Mouse (Mus musculus) T-helper 2 cell (primary cell): Measurements from ENCODE around the gene Dbnl.
"Not testable (repeated sequence)": the region's sequence is repeated elsewhere in the genome, so short reads cannot be mapped to it uniquely, and the experiment has no call there.

Experiments
- in situ Hi-C: fragments of 300-600 bp; cut with MboI, MseI; formaldehyde crosslinking; loops from one replicate; pipeline ENCODE4 v1.15.1; 2025; ENCODE audit warnings: high pct_unique_total_duplicates

Gene Dbnl

DNA sequence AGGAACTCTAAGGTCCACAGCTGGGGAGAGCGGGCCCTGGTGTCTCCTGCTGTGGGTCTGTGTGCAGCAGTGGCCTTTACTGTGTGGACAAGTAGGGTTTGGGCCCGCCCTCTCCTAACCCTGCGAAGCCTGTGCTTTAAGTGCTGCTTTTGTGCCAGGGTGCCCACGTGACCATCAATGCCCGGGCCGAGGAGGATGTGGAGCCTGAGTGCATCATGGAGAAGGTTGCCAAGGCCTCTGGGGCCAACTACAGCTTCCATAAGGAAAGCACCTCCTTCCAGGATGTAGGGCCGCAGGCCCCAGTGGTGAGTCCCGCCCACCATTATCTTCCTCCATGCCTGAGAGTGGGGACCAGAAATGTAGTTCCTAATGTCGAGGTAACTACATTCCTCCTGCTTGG is 7.0 kb downstream of the Dbnl start:
- in situ Hi-C loops = no loop called here

DNA sequence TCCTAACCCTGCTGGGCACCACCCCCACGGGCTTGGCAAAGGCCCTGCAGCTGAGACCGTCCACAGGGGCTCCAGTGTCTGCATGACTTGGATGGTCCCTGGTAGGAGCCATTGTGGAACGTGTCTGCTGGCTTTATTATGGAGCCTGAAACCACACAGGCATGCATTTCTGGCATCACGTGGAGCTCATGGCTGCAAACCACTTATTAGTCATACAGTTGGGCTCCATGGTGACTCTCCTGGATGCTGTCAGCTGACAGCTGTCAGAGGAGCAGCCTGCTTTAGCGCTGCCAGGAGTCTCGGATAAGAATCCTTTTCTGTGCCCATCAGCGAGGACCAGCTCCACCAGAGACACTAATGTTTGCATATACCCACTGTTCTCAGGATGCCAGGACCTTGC is 7.4 kb downstream of the Dbnl start:
- in situ Hi-C loops = no loop called here

DNA sequence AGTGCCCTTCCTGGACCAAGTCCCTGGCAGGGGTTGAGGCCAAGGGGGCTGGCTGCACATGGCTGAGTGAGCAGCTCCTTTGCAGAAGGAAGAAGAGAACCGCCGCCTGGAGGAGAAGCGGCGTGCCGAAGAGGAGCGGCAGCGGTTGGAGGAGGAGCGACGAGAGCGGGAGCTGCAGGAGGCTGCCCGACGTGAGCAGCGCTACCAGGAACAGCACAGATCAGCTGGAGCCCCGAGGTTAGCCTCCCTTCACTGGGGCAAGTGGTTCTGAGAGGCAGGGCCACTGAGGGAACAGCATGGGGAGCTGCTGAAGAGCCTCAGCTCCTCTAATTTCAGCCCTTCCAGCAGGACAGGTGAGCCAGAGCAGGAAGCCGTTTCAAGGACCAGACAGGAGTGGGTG is 8.7 kb downstream of the Dbnl start:
- in situ Hi-C loops = no loop called here

DNA sequence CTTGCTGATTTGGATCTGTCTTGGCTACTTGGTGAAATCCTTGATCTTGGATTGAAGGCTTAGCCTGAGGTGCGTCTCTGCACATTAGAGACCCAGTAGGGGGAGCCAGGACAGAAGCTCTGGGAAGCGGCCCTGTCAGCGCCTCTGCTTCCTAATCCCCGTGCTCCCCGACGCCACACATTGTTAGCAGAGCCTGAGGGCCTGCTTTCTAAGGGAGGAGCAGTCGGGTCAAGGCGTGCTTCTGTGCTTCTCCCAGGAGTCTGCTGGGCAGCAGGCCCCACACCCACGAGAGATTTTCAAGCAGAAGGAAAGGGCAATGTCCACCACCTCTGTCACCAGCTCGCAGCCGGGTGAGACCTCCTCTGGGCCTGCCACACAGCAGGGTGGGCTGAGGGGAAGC is 9.1 kb downstream of the Dbnl start:
- in situ Hi-C loops = no loop called here

DNA sequence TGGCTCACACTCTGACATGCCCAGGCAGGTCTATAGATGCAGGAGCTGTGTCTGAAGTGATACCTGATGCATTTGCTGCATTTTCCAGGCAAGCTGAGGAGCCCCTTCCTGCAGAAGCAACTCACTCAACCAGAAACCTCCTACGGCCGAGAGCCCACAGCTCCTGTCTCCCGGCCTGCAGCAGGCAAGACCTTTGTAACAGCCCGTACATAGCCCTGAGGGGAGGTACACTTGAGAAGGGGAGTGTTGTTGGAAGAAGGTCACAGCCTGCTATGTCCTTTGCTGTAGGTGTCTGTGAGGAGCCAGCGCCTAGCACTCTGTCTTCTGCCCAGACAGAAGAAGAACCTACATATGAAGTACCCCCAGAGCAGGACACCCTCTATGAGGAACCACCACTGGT is 9.6 kb downstream of the Dbnl start:
- in situ Hi-C loops = no loop called here

DNA sequence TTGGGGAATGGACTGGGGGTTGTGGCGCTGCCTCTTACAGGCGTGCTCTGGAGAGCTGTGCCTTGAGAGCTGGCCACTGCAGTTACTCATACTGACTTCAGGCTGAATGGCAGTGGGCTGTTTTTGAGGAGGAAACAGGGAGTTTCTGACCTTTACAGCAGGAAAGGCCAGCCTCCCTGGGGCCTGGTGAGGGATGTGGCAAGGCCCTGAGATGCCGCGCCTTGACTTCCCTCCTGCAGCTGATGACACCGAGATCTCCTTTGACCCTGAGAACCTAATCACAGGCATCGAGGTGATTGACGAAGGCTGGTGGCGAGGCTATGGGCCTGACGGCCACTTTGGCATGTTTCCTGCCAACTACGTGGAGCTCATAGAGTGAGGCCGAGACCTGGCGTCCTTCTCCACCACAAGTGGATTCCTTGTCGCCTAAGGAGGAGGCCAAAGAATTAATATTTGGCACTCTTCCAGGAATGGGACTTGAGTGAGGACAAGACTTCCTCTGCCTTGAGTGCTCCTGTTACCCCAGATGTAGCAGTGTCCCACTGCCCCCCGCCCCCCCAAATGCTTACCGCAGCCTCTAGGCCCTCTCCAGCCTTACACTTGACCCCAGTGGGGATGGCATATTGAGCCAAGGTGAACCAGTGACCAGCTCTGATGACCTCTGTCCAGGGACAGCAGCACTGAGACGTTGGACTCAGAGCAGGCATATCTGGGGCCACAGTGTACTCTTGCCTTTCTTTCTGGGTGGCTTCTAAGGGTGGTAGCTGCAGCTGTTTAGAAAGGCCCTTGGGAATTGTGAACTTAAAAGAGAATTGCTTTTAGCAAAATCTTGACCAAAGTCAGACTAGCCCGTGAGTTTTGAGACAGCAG is 11.6 kb downstream of the Dbnl start:
- in situ Hi-C loops = no loop called here

DNA sequence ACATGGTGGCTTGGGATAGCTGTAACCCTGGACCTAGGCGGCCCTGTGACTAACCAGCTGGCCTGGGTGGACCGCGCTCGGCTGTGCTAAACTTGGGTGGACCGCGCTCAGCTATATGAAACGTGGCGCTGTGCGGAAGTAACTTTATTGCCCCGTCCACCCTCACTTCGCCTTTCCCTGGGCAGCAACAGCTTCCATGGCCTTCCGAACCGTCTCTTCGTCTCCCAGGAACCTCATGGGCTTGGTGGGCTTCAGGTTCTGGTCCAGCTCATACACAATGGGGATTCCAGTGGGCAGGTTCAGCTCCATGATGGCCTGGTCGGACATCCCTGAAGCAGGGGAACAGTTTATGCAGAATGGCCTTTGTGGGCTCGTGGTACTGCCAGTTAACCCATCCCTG is 13.2 kb downstream of the Dbnl start:
- in situ Hi-C loops = no loop called here

DNA sequence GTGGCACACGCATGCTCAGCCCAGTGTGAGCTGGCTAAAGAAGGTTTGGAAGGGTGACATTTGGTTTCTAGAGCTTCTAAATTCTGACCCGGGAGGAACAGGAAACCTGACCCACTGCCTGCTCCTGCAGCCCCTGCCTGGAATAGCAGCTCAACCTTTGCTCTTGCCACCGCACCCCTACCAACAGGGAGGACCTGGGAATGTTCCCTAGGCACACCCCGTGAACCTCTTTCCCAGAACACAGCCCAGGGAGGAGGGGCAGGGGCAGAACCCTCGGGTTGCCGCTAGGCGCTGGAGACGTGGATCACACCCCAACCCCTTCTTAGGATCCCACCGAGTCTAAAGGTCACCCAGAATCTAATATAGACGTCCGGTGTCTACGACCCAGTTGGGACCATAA is 13.7 kb downstream of the Dbnl start:
- in situ Hi-C loops = no loop called here

DNA sequence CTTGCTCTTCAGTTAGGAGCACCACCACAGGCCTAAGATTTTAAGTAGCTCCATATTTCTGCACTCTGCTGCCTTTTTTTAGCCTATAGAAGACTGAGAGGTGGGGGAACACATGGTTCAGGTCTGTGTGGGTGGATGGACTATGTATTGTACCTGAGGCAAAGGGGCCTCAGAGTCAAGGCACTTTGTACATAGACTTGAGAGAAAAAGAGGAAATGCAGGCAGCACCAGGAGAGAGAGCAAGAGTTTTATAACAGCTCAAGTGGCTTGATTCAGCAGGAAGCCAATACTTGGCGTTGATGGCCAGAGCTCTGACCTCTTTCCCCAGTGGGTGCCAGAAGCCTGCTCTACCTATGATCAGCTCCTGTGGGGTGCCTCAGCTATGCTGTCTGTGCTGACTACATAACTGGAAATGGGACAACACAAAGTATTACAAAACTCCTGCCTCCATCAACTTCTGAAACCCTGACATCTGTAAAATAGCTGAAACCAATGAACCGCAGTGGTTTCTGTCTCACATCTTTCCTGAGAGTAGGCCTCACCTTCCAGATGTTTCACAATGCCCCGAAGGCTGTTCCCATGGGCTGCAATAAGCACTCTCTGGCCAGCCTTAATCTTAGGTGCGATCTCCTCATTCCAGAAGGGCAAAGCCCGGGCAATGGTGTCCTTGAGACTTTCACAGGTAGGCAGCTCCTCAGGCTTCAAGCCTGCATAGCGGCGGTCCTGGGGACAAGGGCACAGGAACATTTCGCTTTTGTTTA is 14.3 kb downstream of the Dbnl start:
- in situ Hi-C loops = no loop called here

DNA sequence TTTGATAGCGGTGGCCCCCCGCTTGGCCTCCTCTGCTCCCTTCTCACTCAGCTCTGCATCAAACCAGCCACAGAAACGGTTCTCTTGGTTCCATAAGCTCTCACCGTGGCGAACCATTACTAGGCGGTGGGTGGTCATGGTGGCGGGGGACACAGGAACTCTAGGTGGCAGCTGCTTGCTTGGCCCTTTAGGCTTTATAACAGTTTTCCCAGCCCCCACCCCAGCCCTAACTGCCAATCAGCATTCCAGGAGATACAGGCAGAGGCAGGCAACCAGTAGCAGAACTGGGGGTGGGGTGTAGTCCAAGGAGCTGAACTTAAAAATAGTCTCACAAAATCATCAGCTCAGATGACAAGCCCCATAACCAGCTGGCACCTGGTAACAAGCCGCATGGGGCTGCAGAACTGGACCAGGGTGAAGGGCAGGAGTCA is 15.3 kb downstream of the Dbnl start, which contains the start of gene Pgam2:
Gene Pgam2 (minus strand): TSS at position 183 of the 431 bp plus-strand sequence.
- in situ Hi-C loops = no loop called here

DNA sequence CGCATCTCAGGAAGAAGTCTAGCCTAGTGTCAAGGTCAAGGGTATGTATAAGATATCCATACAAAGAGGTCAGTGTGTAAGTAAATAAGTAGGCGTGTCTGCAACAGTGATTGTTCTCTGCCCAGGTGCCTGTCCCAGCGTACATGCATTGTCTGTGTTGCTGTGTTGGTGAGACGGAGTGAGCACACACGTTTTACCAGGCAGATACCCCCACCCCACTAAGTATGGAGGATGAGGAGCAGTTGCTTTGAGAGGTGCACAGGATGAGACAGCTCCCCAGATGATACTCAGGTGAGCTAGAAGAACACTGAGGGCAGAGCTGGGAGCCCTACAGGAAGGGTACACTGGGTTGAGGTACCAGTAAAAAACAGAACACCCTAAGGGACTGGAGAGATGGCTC is 15.9 kb downstream of the Dbnl start:
- in situ Hi-C loops = no loop called here

DNA sequence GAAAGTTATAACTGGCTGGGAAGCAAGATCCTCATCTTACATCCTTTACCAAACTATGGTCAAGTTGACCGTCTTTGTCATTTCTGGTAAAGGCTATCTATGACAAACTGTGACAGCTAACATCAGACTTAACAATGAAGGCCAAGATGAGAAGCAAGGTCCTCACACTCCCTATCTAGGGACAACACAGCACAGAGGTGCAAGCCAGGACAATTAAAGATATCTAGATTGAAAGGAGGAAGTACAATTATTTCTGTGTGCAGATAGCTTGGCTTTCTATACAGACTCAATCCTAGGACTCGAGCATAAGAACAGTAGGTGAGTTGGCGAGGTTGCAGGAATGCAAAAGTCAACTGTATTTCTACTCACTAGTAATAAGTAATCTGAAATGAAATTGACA is 17.4 kb downstream of the Dbnl start:
- in situ Hi-C loops = no loop called here

DNA sequence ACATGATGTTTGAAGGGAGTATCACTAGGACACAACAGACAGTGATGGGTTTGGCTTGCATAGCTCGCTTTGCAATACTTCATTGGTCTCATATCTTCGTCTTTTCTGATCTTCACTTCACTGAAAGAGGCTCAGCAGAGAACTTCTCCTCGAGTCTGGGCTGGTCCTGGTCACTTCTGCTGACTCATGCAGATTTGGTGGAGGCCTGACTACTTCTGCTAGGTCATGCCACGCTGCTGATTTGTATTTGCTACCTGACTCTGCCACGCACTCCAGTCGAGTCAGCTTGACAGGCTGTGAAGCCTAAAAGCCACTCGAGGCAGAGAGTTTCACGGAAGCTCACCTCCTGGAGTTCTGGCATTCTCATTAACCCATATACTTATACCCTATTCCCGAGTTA is 19.7 kb downstream of the Dbnl start:
- in situ Hi-C loops = no loop called here

DNA sequence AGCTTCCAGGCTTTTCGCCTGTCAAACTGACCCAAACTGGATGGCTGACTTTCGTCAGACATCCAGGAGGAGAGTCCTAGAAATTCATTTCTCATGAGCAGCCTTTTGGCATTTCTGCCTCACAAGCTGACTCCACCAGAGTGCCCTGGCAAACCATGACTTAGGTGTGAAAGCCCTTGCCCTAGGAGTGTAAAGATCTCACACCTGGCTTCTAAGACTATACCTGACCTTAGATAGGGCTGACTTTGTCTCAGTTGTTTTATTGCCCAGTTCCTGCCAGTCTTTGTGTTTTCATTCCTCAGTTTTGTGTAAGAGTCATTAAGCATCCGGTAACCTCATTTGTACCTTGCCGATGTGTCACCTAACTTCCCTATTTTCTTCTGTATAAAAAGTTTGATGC is 21.2 kb downstream of the Dbnl start:
- in situ Hi-C loops = not testable (repeated sequence)

DNA sequence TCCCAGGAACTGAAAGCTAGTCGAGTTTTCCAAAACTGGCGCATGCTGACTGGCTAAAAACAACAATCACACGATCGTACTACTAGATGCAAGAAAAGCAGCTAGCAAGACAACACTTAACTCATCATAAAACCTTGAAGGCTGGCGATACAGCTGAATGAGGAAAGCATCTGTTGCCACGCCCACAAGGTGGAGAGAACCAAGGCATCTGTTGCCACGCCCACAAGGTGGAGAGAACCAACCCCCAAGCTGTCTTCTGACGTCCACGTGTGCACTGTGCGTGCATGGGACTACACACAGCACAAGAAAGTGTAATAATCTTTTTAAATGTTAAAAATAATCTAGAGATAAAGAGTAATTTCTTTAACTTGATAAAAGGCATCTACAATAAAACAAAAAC is 25.1 kb downstream of the Dbnl start:
- in situ Hi-C loops = no loop called here

DNA sequence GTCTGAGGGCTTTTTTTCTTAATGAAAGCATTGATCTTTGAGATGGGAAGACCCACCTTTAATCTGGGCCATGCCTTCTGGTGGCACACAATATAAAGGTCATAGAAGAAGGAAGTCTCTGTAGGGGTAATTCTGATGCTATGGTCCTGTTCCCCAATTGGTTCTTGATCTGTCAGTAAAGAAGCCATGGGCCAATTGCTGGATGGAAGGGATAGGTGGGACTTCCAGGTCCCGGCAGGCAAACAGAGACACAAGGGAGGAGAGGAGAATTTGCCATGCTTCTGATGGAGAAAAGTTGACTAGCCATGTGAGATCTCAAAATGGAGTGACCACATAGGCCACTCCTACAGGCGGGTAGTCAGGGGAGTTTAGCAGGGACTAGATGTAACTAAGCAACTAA is 30.9 kb downstream of the Dbnl start:
- in situ Hi-C loops = no loop called here

DNA sequence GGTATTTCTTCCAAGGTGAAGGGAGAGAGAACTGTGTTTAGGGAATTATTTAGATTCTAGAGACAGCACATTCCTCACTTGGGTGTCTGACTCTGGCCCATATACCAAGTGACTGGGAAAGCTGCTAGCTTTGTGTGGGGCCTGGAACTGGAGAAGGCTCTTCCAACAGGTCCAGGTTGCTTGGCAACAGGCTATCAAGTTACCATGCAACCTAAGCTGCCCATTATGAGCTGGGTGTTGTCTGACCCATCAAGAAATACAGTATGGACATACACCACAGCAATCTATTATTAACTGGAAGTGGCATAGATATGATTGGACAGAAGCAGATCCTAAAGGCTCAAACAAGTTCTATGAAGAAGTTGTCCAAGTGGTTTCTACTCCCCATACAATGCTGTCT is 37.1 kb downstream of the Dbnl start:
- in situ Hi-C loops = no loop called here

DNA sequence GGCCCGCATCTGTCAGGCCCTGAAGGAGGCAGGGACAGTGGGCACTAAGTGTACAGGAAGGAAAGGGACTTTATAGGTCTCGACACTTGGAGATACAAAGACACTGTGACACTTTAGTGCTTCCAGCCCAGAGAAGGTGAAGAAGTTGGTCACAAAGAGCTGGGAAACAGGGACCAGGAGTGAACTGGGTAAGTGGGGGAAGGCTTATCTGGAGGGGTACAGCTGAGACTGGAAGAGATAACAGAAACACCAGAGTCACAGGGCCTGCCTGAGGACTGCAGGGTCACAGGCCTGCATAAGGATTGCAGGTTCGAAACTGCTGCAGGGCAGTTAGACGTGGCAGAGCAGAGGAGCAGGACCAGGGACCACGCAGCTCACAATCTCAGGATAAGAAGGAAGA is 39.6 kb downstream of the Dbnl start:
- in situ Hi-C loops = no loop called here

DNA sequence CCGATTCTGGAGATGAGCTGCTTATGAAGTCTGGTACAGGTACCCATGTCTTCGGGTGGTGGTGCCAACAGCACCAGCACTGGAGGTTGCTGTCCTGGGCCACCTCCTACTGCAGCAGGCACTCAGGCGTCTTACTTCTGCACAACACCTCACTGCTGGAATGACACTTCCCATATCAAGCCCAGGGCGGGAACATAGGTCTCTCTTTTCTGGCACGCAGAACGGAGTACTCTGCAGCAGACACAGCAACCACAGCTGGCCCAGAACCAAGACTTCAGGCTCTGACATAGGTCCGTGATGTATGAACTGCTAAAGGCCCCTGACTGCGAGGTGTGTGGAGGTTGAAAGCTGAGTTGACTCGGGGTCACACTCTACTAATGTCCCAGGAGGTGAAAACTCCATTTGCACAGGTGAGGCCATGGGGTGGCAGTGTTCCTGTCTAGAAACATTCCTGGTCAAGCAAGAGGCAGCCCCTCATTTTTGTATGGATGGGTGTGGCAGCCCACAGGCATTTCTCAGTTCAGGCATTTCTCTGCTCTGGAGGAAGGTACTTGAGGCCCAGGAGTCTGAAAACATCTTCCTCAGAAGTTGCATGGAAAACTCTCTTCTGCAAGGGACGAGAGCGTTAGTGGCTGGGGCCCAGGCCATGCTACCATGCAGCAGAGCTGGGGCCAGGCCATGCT is 40.4 kb downstream of the Dbnl start:
- in situ Hi-C loops = no loop called here

DNA sequence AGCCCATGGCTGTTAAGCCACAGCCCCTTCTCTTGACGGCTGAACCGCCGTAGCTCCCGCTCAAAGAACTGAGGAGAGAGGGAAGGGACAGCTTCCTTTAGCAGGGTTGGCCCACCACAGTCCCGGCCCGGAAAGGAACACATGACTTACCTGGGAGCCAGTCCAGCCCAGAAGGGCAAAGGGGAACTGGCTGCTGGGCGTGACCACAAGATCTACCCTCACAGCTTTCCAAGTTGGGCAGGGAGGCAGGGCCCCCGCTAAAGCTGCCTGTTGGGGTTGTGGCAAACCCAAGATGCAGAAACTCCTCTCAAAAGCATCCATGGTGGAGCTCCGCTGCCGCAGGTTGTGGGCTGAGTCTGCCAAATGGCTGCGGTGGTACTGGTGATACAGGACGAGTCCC is 41.0 kb downstream of the Dbnl start:
- in situ Hi-C loops = no loop called here

DNA sequence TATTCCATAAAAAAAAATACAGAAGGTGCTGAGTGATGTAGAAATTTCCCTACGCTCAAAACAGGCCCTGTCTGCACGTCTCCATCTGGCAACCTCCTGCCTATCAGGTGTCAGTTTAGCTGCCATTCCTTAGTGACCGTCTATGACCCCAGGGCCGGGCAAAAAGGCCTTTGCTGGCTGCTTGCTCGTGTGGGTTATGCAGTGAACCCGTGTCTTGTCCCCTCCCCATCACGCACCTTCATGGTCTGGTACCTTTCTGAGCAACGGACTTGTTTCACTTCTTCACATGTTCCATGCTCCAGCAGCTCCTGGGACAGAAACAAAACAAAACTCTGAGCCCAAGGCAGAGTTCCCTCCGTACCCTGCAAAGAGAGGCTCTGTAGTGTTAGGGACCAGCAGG is 46.2 kb downstream of the Dbnl start:
- in situ Hi-C loops = no loop called here

DNA sequence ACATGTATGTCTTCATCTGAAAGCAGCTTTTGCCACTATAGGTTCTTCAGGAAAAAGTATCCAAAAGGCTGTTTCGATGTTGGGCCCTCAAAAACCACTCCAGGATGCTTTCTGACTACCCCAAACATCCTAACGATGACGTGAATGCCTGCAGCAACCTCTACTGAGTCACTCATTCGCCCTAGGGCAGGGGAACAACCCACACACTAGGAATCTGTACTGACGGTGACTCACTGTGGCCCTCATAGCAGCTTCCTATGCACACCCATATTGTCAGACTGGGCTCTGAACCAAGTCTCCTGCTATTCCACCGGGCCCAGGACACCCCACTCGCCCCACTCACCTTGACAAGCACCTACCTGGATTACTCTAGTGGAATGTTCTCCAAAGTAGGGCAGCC is 46.8 kb downstream of the Dbnl start:
- in situ Hi-C loops = no loop called here

DNA sequence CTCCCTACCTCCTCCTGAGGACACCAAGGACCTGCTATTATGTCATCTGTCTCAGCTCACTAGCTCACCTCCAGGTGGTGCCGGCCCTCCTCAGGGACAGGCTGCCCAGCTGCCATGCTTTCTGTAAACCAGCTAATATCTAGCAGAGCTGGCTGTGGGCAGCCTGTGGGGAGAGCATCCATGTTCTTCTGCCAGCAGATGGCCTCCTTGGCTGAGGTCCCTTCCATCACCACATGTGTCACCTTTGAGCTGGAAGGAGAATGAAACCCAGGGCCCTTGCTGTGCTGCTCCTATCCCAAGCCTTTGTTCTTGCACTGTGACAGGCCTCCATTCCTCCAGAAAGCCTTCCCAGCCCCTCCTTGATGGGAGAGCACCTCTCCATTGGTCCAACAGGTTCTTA is 47.8 kb downstream of the Dbnl start:
- in situ Hi-C loops = no loop called here
